Mouse (Mus musculus) spleen, adult 2 months (tissue): ENCODE measurements at regions not wholly inside any gene's neighbourhood (a gene's known extent, or its start where the extent isn't known, plus 50 kb on each side); places are given as distances from the start of the nearest gene placed in this dataset.

Experiments used
- DNase-seq, 2 experiments: peaks; one replicate each; pipeline versions ENCODE4 v3.0.0 to v3.0.0-alpha.2; 2012 to 2021; ENCODE audit warnings: low spot score in 2 of 2, low read depth in 1 of 2
- H3K27ac ChIP-seq: fragments of 200-500 bp; 2 replicates; pipeline ENCODE4 v1.5.1; 2012; ENCODE audit warnings: low read length, inconsistent platforms; ENCODE audit not compliant: insufficient read depth
- H3K27me3 ChIP-seq: fragments of 200-500 bp; 2 replicates; pipeline ENCODE4 v1.6.1; 2012; ENCODE audit warnings: mild to moderate bottlenecking, moderate library complexity, low read length, inconsistent platforms; ENCODE audit not compliant: control insufficient read depth, insufficient read depth
- H3K36me3 ChIP-seq: fragments of 200-500 bp; 2 replicates; pipeline ENCODE4 v1.6.1; 2012; ENCODE audit warnings: mild to moderate bottlenecking, low read length, inconsistent platforms; ENCODE audit not compliant: control insufficient read depth, insufficient read depth
- H3K4me1 ChIP-seq: fragments of 200-500 bp; 2 replicates; pipeline ENCODE4 v1.6.1; 2011; ENCODE audit warnings: inconsistent platforms; ENCODE audit not compliant: control insufficient read depth, insufficient read depth, insufficient read length
- H3K4me3 ChIP-seq: fragments of 200-500 bp; 2 replicates; pipeline ENCODE4 v1.5.1; 2011; ENCODE audit warnings: mild to moderate bottlenecking, inconsistent platforms; ENCODE audit not compliant: insufficient read depth, insufficient read length; ENCODE audit errors: extremely low read depth
- CTCF ChIP-seq: fragments of 200-500 bp; IDR thresholded peaks from 2 replicates; pipeline ENCODE4 v1.5.1; 2011; ENCODE audit warnings: mild to moderate bottlenecking, inconsistent platforms; ENCODE audit not compliant: insufficient read depth, insufficient read length, insufficient replicate concordance; ENCODE audit errors: extremely low read depth
- POLR2A ChIP-seq: fragments of 200-500 bp; IDR thresholded peaks from 2 replicates; pipeline ENCODE4 v1.6.1; 2011; ENCODE audit warnings: low read depth, low read length, inconsistent platforms
- WGBS: fragments of 180-500 bp; shearing (Covaris S2); methylation state at CpG from one replicate; pipeline ENCODE4 v1.1.7; 2018; 5-methylcytosine and 5-hydroxymethylcytosine counted together

DNA sequence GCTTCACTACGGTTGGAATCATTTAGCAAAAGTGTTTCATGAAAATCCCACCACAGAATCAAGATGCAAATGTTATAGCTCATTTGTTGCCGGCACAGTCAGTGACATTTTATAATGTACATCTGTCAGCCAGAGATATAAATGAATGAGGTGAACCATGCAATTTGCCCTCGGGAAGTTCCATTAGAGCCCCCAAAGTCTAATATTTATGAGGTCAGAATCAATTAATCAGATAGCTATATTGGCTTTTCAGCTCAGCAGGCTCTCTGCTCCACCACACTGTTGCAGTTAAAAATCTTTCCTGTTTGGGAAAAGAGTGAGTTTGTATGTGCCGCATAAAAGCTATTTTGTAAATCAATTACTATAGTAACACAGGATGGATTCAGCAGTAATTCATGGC lies 430.7 kb upstream of the Nrsn1 start:
- Histone ChIP-seq H3K27me3 (no peaks in the 10 kb centered on the region), H3K36me3 (no peaks in the 10 kb centered on the region), H3K4me1 (no peaks in the 10 kb centered on the region), H3K4me3 (no peak overlapping the region), H3K27ac (no peak overlapping the region)
- TF ChIP-seq POLR2A (no peak), CTCF (no peak)
- 87% methylated on average over 4 of the region's 4 CpGs for WGBS
- no peak for DNase-seq

DNA sequence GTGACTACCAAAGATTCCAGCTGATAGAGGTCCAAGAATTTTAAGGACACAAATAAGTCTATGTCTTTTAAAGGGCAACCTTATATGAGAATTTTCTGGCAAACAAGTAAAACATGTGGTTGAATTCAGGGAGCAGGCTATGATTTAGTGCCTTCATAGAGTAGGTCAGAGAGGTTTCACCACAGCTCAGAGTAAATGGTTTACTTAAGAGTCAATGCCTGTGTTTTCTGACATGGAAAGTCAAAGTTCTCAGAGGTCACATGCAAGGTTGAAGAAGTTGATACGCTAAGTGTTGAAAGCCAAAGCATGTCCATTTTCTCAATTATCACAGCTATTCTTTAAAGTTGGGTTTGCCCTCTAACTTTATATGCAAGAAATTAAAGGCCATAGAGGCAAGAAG lies 425.7 kb upstream of the Nrsn1 start:
- DNase-seq, result no peak
- TF ChIP-seq POLR2A, result no peak
- TF ChIP-seq CTCF, result no peak
- WGBS, result 91% methylated on average over 1 of the region's 1 CpGs
- no peaks in the 10 kb centered on the region for H3K27me3 ChIP-seq
- H3K4me3 ChIP-seq, result no peak overlapping the region
- no peak overlapping the region for H3K27ac ChIP-seq
- H3K4me1 ChIP-seq, result no peaks in the 10 kb centered on the region
- H3K36me3 ChIP-seq, result no peaks in the 10 kb centered on the region

DNA sequence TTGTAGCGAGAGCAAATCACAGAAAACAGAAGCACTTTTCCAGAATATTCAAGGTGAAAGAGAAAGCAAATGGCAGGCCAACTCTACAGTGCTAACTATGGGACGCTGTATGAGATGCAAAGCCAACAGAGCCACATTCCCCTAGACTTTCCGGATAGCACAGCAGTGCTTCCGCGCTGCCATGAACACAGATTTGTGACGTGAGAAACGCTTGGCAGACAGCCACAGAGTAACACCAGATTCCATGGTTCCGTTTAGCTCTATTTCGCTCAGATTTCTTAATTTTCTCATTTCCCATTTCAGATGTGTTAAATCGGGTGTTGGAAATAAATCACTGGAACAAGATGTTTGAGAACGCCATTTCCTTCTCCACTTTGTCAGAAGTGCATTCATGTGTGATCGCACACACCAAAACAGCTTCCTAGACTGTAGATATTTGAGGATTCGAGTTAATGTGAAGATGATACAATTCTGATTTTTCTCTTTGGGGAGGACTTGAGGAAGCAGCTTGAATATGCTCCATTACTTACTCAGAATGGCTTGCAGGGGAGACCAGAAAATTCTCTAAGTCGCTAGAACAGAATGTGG lies 424.8 kb upstream of the Nrsn1 start:
- TF ChIP-seq POLR2A (no peak), CTCF (no peak)
- Histone ChIP-seq H3K4me3 (no peak overlapping the region), H3K27ac (no peak overlapping the region), H3K27me3 (no peaks in the 10 kb centered on the region), H3K4me1 (no peaks in the 10 kb centered on the region), H3K36me3 (no peaks in the 10 kb centered on the region)
- no peak for DNase-seq
- 91% methylated on average over 14 of the region's 14 CpGs for WGBS

DNA sequence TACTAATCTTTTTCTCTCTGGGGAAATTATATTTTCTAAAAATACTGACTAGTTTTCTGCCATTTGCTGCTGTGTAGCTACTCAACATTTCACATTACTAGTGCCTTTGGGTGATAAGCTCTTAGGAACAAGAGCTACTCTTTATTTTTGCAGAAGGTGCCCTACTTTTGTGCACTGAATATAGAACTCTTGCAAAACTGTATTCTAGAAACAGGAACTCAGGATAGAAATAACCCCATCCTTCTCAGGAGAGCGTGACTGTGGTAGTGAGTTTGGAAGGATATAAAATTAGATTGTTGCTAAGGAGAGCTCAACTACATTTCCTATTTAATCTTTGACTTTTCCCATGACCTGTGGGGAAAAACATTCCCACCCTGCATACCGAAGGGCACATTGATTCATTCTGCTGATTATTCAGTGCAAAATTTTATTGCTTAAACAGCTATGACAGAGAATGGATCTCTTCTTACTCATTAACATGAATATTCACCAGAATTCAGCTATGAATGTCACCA lies 408.0 kb upstream of the Nrsn1 start:
- Histone ChIP-seq H3K27ac (no peak overlapping the region), H3K27me3 (no peaks in the 10 kb centered on the region), H3K4me3 (no peak overlapping the region), H3K4me1 (no peaks in the 10 kb centered on the region), H3K36me3 (no peaks in the 10 kb centered on the region)
- no peak for DNase-seq
- TF ChIP-seq CTCF (no peak), POLR2A (no peak)
- 81% methylated on average over 2 of the region's 2 CpGs for WGBS

DNA sequence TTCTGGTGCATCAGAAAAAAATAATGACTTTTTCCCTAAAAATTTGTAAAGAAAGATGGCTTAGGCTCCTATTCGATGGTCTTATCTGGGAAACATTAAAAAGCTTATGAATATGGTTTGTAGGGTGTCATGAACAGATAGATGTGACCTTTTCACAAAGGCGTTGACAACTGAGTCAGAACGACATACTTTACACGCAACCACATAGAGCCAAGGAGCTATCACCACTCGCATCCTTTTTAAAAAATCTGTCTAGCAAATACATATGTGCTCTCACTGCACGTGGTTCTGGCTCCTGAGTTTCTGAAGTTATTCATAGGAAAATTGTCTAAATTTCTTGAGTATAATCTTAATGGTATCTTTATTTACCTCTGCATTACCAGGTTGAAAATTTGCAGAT lies 404.9 kb upstream of the Nrsn1 start:
- TF ChIP-seq POLR2A (no peak), CTCF (no peak)
- Histone ChIP-seq H3K4me1 (no peaks in the 10 kb centered on the region), H3K27ac (no peak overlapping the region), H3K4me3 (no peak overlapping the region), H3K27me3 (no peaks in the 10 kb centered on the region), H3K36me3 (no peaks in the 10 kb centered on the region)
- WGBS, result 85% methylated on average over 6 of the region's 6 CpGs
- DNase-seq, result no peak

DNA sequence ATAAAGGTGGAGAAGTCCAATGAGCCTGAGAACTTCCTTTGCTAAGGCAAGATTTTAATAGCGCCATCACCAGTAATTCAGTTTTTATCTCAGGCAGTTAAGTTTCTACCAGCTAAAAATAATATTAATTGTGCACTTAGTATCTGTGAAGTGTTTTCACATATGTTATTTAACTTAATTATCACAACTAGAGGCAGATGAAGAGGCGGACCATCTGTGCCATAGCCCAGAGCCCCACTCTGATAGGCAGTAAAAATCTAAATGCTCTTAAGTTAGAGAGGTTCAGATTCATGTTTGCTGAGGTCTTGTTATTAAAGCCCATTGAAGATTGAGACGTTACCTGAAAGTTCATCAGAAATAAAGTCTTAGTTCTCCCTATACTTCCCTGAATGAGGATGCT lies 395.7 kb upstream of the Nrsn1 start:
- Histone ChIP-seq H3K27ac (no peak overlapping the region), H3K4me1 (no peaks in the 10 kb centered on the region), H3K36me3 (no peaks in the 10 kb centered on the region), H3K27me3 (no peaks in the 10 kb centered on the region), H3K4me3 (no peak overlapping the region)
- 85% methylated on average over 3 of the region's 3 CpGs for WGBS
- DNase-seq, result no peak
- TF ChIP-seq POLR2A (no peak), CTCF (no peak)

DNA sequence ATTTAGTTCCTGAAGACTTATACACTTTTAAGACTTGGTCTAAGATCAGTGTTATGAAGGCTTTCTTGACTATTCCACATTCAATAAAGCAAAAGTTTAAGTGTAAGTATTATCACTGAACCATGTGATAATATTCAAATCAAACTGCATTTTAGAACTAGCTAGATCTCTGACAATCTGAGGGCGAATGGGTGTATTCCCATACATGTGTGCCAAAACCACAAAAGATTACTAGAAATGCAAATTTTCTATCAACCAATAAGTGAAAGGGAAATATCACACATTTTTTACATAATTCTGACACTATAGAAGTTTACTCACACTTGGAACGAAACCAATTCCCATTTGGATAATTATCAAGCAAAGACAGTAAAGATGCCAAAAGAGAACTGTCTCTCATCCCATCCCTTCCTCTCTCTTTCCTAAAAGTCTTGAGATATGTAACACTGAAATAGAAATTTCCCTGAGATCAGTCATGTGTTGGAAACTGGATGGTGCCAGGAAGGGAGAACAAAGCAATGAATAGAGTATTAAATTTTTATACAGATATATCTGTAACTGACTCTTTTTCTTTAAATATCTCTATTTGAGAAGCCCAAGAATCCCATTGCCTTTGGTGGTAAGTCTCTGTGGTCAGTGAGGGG lies 394.8 kb upstream of the Nrsn1 start:
- Histone ChIP-seq H3K27ac (no peak overlapping the region), H3K4me3 (no peak overlapping the region), H3K36me3 (no peaks in the 10 kb centered on the region), H3K27me3 (no peaks in the 10 kb centered on the region), H3K4me1 (no peaks in the 10 kb centered on the region)
- 75% methylated on average over 2 of the region's 2 CpGs for WGBS
- TF ChIP-seq POLR2A, result no peak
- TF ChIP-seq CTCF, result no peak
- no peak for DNase-seq
